Mouse (Mus musculus): ENCODE results near the gene D930007J09Rik.

Gene D930007J09Rik

GRCm38 (mm10) chr13:32821671-32822070 is 19.0 kb upstream of the D930007J09Rik start:
- in situ Hi-C loops (cut with MboI; ENCODE audit: low sequenced_read_pairs) = no loop called here

- in situ Hi-C loops (cut with MboI; ENCODE audit: low sequenced_read_pairs) = no loop called here
Measured at GRCm38 (mm10) chr13:32819926-32820325, 17.3 kb upstream of the D930007J09Rik start.

DNA sequence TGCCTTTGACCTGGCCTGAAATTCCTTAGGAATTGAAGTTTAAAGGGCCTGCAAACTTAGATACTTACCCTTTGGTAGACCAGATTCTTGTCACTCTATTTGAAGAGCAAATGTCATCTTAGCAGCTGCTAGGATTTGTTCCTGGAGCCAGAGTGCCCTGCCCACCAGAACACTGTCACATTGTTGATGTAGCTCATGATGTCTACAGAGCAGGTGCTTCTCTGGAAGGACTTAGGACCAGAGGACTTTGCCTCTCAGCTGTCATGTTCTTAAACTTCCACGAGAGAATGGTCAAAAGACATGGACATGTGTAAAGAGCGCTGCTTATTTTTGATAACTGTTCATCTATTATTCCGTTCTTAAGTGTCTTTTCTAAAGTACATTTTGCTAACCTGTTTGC is 16.6 kb upstream of the D930007J09Rik start:
- in situ Hi-C loops (cut with MboI; ENCODE audit: low sequenced_read_pairs) = no loop called here

DNA sequence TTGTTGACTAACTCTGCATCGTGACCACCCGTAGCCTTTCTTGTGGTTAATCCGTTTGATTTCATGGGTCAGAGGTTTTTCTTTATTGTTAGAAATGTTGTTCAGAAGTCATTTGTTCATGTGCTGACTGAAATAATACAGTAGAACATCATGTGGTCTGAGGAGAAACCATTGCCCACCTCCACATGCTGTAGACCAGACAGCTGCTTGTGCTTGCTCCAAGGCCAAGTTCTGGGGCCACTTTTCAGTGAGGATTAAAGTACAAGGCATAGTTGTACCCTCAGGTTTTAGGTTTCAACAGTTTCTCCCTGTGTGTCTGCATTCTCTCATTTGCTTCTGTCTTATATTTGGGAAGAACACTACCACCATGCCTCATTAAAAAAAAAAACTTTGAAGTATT is 5.0 kb upstream of the D930007J09Rik start:
- in situ Hi-C loops (cut with MboI; ENCODE audit: low sequenced_read_pairs) = no loop called here

DNA sequence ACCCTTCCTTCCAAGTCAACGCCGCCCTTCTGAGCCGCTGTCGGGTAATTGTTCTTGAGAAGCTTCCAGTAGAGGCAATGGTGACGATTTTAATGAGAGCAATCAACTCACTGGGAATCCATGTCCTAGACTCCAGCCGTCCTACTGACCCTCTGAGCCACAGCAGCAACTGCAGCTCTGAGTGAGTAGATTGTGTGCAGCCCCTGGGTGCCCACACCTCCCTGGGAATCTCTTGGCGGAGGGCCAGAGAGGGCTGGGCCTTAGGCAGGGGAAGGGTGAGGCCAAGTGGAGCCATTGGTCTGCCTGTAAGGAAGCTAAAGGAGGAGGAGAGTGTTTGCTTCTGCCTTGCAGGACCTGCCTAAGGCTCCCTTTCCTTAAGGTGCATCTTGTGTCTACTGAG is 4.2 kb upstream of the D930007J09Rik start:
- in situ Hi-C loops (cut with MboI; ENCODE audit: low sequenced_read_pairs) = no loop called here

DNA sequence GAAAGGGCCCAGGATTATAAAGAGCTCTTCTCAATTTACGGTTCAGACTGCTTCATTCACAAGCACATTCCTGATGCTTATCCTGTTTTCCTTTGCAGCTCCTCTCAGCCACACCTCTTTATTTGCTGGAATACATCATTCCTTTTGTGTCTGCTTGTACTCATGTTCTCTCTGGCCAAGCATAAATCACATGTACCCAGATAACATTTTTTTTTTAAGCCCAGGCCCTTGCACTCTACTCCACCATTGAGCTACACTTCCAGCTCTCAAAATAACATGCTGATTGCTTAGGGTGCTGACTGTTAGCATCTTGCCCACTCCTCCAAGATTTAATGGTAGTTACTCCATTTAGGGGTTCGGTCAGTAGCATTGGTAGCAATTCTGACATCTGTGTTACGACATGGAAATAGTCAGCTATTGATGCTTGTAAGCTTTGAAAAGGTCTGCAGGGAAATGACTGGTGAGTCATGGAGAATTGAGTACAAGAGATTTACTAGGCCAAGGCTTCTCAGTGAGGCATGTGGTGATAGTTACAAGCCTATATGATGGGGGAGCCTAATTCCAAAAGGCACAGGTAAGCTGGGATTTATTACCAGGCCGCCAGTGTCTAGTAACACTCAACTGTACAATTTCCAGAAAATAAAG is 1.2 kb upstream of the D930007J09Rik start:
- in situ Hi-C loops (cut with MboI; ENCODE audit: low sequenced_read_pairs) = no loop called here

GRCm38 (mm10) chr13:32801693-32802221 is 892 bp downstream of the D930007J09Rik start, which contains the start of gene Wrnip1:
Gene Wrnip1, plus strand, starts transcription at chr13:32802038.
- in situ Hi-C loops (cut with MboI; ENCODE audit: low sequenced_read_pairs) = no loop called here

DNA sequence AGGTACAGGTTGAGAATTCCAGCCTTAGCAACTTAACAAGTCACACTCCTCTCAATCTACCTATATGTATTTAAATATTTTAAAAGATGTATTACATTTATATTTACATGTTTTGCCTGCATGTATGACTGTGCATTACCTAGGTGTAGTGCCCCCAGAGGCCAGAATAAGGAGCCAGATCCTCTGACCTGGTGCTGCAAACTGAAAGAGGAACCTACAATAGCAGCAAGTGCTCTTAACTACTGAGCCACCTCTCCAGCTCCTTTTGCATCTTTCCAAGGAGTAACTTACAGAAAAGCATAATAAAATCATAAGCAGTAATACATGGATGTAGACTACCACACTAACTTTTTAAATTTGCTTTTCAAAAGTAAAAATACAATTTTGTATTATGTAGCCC is 1.8 kb downstream of the D930007J09Rik start:
- in situ Hi-C loops (cut with MboI; ENCODE audit: low sequenced_read_pairs) = no loop called here

DNA sequence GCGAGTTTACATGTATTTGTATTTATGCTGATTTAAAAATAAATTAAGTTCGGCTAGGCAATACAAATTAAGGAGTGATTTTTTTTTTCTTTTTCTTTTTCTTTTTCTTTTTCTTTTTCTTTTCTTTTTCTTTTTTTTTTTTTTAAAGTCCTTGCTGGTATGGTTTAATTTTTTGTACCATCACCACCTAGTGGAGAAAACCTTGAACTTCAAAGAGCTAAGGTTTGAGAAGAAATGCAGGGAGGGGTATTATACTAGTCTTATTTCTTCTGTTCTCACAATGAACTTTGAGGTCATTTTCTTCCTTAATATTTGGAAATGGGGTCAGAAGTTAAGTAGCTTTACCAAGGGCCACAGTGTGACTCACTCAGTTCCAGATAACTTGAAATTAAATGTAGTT is 3.5 kb downstream of the D930007J09Rik start:
- in situ Hi-C loops (cut with MboI; ENCODE audit: low sequenced_read_pairs) = no loop called here

GRCm38 (mm10) chr13:32797085-32797484 is 5.6 kb downstream of the D930007J09Rik start:
- in situ Hi-C loops (cut with MboI; ENCODE audit: low sequenced_read_pairs) = no loop called here

DNA sequence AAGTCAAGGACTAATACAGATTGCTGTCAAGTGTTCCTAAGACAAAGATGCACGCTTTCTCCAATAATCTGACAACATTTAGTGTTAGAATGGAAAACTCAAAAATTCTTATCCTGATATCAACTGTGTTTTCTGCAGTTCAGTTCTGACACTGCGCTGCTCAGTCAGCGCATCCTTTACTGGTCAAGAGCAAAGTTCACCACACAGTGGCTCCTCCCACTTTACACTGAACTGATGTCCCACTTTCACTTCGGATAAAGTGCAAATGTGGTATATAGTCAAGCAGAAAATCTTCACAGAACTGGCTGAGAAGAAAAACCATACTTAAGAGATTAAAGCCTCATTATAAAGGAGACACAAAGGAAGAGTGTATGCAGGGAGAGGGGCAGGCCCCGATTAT is 7.5 kb downstream of the D930007J09Rik start:
- in situ Hi-C loops (cut with MboI; ENCODE audit: low sequenced_read_pairs) = no loop called here

DNA sequence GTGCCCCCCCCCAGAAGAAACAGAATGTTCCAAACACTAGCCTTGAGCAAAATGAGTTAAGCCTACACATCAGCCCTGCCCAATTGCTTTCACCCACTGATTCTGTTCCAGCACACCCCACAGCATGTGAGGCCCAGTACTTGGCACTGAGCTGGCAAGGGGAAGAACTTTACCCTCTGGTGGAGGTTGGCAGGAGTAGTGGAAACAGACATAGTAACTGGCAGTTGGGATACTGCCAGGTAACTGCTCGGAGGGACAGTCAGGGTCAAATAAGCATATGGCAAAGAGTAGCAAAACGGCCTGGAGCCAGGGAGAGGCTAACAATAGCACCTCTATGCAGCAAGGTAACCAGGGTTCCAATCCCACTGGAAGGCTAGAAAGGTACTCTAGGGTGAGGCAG is 8.0 kb downstream of the D930007J09Rik start:
- in situ Hi-C loops (cut with MboI; ENCODE audit: low sequenced_read_pairs) = no loop called here

GRCm38 (mm10) chr13:32789781-32790180 is 12.9 kb downstream of the D930007J09Rik start:
- in situ Hi-C loops (cut with MboI; ENCODE audit: low sequenced_read_pairs) = no loop called here

DNA sequence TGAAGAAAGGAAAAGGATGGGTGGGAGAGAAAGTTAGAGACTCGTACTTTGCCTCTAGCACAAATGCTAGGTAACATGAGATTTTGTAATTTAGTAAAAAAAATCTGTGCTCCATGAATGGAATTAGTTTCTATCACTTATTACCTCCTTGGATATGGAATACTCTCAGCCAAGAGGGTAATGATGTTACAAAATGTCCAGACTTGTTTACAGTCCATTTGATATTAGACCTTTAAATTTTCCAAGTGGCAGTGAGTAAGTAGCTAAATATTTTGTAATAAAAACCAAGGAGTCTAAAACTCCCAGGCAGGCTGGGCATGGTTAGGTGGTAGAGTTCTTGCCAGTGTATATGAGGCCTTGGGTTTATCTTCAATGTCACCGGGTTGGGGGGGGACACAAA is 15.1 kb downstream of the D930007J09Rik start:
- in situ Hi-C loops (cut with MboI; ENCODE audit: low sequenced_read_pairs) = no loop called here

DNA sequence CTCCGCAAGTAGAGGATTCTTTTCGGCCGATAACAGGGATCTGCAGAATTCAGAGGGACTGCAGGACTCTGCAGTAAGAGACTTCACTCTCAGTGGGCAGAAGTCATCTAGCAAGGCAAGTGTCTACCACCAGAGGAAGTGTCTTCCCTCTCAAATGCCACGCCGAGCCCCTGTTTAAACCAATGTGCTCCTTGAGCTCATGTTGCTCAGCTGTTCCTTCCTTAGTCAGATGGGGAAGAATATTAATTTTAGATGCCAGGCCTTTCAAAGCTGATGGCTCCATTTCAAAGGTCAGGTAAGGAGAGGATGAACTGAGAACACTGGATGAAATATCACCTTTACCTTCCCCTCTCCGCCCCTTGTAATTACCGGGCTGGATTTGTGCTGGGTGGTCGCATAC is 18.8 kb downstream of the D930007J09Rik start, which contains the start of gene Mylk4:
Gene Mylk4, minus strand, starts transcription at position 139 of the 400 bp plus-strand sequence.
- in situ Hi-C loops (cut with MboI; ENCODE audit: low sequenced_read_pairs) = no loop called here

DNA sequence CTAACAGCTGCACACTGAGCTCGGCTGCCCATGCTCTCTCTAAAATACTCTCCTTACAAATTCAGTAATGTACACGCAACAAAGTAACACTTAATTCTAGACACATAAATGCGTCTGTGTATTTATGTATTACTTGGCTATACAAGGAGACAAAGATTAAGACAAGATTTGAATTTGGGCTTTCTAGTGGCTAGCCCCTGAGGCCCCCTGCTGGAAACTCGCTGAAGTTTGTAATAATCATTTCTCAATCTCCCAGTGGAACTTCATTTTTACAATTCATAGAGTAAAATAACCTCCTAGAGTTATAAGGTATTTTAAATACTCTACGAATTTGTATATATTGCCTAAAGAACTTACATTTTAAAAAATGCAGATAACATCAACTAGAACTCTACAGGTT is 19.6 kb downstream of the D930007J09Rik start:
- in situ Hi-C loops (cut with MboI; ENCODE audit: low sequenced_read_pairs) = no loop called here

DNA sequence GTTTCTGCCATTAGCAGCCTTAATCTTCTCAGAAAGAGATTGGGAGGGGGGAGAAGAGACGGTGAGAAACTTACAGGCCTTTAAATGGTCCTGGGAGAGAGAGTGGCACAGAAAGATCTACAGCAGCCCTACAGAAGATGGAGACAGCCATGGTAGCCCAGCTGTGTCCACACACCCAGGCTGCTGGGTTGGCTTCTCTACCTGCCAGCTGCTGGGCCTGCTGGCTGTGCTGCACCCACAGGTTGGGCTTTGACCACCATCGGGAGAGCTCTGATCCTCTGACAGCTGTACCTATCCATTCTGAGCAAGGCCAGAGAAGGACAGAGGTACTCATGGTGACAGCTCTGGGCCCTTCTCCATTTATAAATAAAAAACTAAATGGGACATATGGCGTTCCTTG is 23.8 kb downstream of the D930007J09Rik start:
- in situ Hi-C loops (cut with MboI; ENCODE audit: low sequenced_read_pairs) = no loop called here

GRCm38 (mm10) chr13:32776350-32776749 is 26.3 kb downstream of the D930007J09Rik start:
- in situ Hi-C loops (cut with MboI; ENCODE audit: low sequenced_read_pairs) = no loop called here

GRCm38 (mm10) chr13:32775889-32776288 is 26.8 kb downstream of the D930007J09Rik start:
- in situ Hi-C loops (cut with MboI; ENCODE audit: low sequenced_read_pairs) = no loop called here

DNA sequence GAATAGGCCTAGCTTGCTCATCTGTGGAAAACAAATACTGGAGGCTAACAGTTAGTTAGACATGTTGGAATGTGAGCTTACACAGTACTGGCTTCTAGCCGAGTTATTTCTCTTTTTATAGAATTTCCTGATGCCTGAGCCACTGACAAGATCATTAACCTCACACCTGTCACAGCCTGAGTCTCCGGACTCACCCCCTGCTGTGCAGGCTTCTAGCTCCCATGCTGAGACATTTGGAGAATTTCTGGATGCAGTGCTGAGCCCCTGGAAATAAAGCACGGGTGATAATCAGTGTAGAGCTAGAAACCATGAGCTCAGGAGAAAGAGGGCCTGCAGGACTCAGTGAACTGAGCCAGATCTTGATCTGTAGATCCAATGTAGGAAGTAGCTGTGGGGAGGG is 32.7 kb downstream of the D930007J09Rik start:
- in situ Hi-C loops (cut with MboI; ENCODE audit: low sequenced_read_pairs) = no loop called here

GRCm38 (mm10) chr13:32768104-32768503 is 34.5 kb downstream of the D930007J09Rik start:
- in situ Hi-C loops (cut with MboI; ENCODE audit: low sequenced_read_pairs) = no loop called here

DNA sequence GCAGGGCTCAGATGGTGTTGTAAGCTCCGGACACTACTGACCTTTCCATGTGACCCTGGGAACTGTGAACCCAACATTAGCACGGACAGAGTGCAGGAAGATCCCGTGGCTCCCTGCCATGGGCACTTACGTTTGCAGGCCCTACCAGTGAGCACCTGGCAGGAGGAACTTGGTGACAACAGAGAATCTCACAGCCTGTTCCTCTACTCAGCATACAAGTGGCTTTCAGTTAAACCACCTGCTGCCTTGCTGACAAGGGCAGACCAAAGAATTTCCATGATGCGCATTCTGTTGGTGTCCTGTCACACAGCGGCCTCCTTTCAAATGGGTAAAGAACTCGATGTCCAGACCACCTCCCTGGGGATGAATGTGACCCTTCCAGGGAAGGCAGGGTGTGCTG is 38.2 kb downstream of the D930007J09Rik start:
- in situ Hi-C loops (cut with MboI; ENCODE audit: low sequenced_read_pairs) = no loop called here

DNA sequence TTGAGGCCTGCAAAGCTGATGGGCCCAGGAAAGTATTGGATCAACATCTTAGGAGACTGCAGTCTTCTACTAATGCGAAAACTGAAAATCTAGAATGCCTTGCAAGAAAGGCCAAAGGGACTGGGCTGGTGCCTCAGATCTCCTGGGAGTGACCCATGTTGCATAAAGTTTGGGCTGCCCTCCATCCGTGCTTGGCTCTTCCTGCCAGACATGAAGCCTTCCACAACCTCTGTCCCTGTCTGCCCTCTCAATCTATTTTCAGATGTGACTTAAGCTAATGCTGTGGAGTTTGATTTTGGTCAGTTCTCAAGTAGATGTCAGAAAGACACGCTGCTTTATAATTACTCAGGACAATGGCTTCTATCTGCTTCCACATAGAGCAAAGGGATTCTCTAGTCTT is 39.5 kb downstream of the D930007J09Rik start:
- in situ Hi-C loops (cut with MboI; ENCODE audit: low sequenced_read_pairs) = no loop called here

Data from CH12F3 (cell line).